17 mouse cellular contexts compared by ENCODE assay signal in genomic region chr6:42339189-42339588, GRCm38 (mm10). TPM values are rescaled to one million over a fixed set of nuclear protein-coding genes. Genes with fewer than 3 reads are reported as not detected.
"Had no signal": no experiment of that assay in that cellular context is flagged by ENCODE, and none has a peak within 500 bp of the region (broad histone marks: within the 10 kb centered on the region; RNA-seq: fewer than 3 reads in every experiment).

No protein-coding gene starts in this region.

- H3K4me2 ChIP-seq: neural tube, embryonic 15.5 days; stomach, embryonic 15.5 days had no signal

- H3K9me3 ChIP-seq: neural tube, embryonic 15.5 days; stomach, embryonic 15.5 days had no signal

- H3K4me3 ChIP-seq: neural tube, embryonic 15.5 days; stomach, embryonic 15.5 days had no signal

- H3K27ac ChIP-seq: neural tube, embryonic 15.5 days; stomach, embryonic 15.5 days; stomach, postnatal 0 days had no signal

- DNase-seq: retina, postnatal 1 day; right cerebral cortex, adult 18-20 months; right cerebral cortex, postnatal 14 days; right cerebral cortex, postnatal 25 days; right cerebral cortex, postnatal 4 days; spleen, adult 18-20 months; thymus, adult 18-20 months; thymus, adult 2 months; thymus, postnatal 14 days; thymus, postnatal 25 days; thymus, postnatal 36 days; thymus, postnatal 4 days had no signal

- H3K36me3 ChIP-seq: neural tube, embryonic 15.5 days; stomach, embryonic 15.5 days had no signal

- H3K4me1 ChIP-seq: neural tube, embryonic 15.5 days; stomach, embryonic 15.5 days had no signal

- H3K9ac ChIP-seq: neural tube, embryonic 15.5 days; stomach, embryonic 15.5 days had no signal

- H3K27me3 ChIP-seq: neural tube, embryonic 15.5 days; stomach, embryonic 15.5 days had no signal

RNA-seq across cellular contexts. Expression of gene Fam131b, which starts 14.7 kb away (rescaled TPM):
- total RNA-seq: neutrophil, adult 5-6 weeks had no signal

RNA-seq across cellular contexts. Expression of gene Clcn1, which starts 52.7 kb away (rescaled TPM):
- polyA plus RNA-seq: stomach, embryonic 14.5 days had no signal
